Mouse (Mus musculus) cerebellum, adult 9-10 months (tissue): Measurements from ENCODE around the gene Ccdc14.
"Not testable (repeated sequence)": the region's sequence is repeated elsewhere in the genome, so short reads cannot be mapped to it uniquely, and the experiment has no call there.

Experiments used
- DNase-seq: peaks from one replicate; pipeline ENCODE4 v3.0.0; 2022

Ccdc14 gene

GRCm38 (mm10) chr16:34690334-34691144 is at the start of gene Ccdc14:
Gene Ccdc14, plus strand, starts transcription at chr16:34690616.
- peak; percentile 80 for DNase-seq

- DNase-seq = no peak
Measured at GRCm38 (mm10) chr16:34643511-34644259, 46.7 kb upstream of the Ccdc14 start.

- no peak for DNase-seq
Measured at GRCm38 (mm10) chr16:34649621-34650020, 40.8 kb upstream of the Ccdc14 start, which contains the start of gene Ropn1. Gene Ropn1, plus strand, starts transcription at chr16:34649921.

GRCm38 (mm10) chr16:34653023-34653422 is 37.4 kb upstream of the Ccdc14 start:
- no peak for DNase-seq

GRCm38 (mm10) chr16:34657566-34657965 is 32.9 kb upstream of the Ccdc14 start:
- not testable (repeated sequence) for DNase-seq

GRCm38 (mm10) chr16:34657983-34658382 is 32.4 kb upstream of the Ccdc14 start:
- DNase-seq = no peak

- no peak for DNase-seq
Measured at GRCm38 (mm10) chr16:34658388-34658787, 32.0 kb upstream of the Ccdc14 start.

- no peak for DNase-seq
Measured at GRCm38 (mm10) chr16:34664553-34664952, 25.9 kb upstream of the Ccdc14 start.

GRCm38 (mm10) chr16:34667031-34667726 is 23.2 kb upstream of the Ccdc14 start:
- peak; percentile 72 for DNase-seq

GRCm38 (mm10) chr16:34668341-34668740 is 22.1 kb upstream of the Ccdc14 start:
- no peak for DNase-seq

GRCm38 (mm10) chr16:34671966-34672365 is 18.4 kb upstream of the Ccdc14 start:
- DNase-seq = no peak

- DNase-seq = no peak
Measured at GRCm38 (mm10) chr16:34672822-34673221, 17.6 kb upstream of the Ccdc14 start.

- DNase-seq = no peak
Measured at GRCm38 (mm10) chr16:34674365-34674764, 16.1 kb upstream of the Ccdc14 start.

- DNase-seq = no peak
Measured at GRCm38 (mm10) chr16:34681823-34682222, 8.6 kb upstream of the Ccdc14 start.

GRCm38 (mm10) chr16:34689879-34690278 is 537 bp upstream of the Ccdc14 start:
- DNase-seq = no peak

- peak; percentile 33 for DNase-seq
Measured at GRCm38 (mm10) chr16:34691156-34691555, 740 bp downstream of the Ccdc14 start.

- DNase-seq = no peak
Measured at GRCm38 (mm10) chr16:34694477-34694876, 4.1 kb downstream of the Ccdc14 start.

GRCm38 (mm10) chr16:34698721-34699120 is 8.3 kb downstream of the Ccdc14 start:
- DNase-seq = not testable (repeated sequence)

GRCm38 (mm10) chr16:34700165-34700827 is 9.9 kb downstream of the Ccdc14 start:
- peak; percentile 73 for DNase-seq

GRCm38 (mm10) chr16:34700828-34701216 is 10.4 kb downstream of the Ccdc14 start:
- no peak for DNase-seq

GRCm38 (mm10) chr16:34706019-34706418 is 15.6 kb downstream of the Ccdc14 start:
- DNase-seq = no peak

- no peak for DNase-seq
Measured at GRCm38 (mm10) chr16:34706487-34706946, 16.1 kb downstream of the Ccdc14 start.

- no peak for DNase-seq
Measured at GRCm38 (mm10) chr16:34711481-34711880, 21.1 kb downstream of the Ccdc14 start.
